Comparison of ENCODE assay signal across 28 mouse cellular contexts in the genomic region with DNA sequence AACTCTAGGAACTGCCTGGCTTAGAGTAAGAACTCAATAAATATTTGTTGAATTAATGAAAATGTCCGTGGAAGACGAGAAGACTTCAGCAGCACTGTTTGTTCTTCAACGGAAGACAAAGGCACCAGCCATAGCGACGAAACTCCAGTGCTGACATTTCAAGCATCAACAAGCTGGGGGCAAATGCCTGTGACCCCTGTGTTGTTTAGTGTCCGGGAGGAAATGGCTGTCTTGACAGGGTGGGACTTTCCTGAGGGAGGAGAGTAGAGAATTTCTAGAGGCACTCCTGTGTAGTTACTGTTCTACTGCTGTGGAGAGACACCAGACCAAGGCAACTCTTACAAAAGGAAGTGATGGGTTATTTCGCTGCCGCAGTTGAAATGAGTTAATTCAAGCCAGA.
DNase-seq lines count a peak whose midpoint lies in the region; ATAC-seq lines count a peak whose summit lies in the region.
"Had no signal": no experiment of that assay in that cellular context is flagged by ENCODE, and none has a peak within 500 bp of the region (broad histone marks: within the 10 kb centered on the region; RNA-seq: fewer than 3 reads in every experiment).

No protein-coding gene starts in this region.

- ATAC-seq in heart, embryonic 12.5 days (ENCODE audit: insufficient number of reproducible peaks, low FRiP score): no peak
- ATAC-seq in midbrain, embryonic 11.5 days (ENCODE audit: low FRiP score): no peak
- ATAC-seq in erythroid progenitor cell, adult 5-6 weeks (replicated peaks; ENCODE audit: low FRiP score, poor library complexity, severe bottlenecking): no peak
- ATAC-seq: CD4-positive, CD25-positive, alpha-beta regulatory T cell, adult 4 months; forebrain, embryonic 16.5 days; intestine, postnatal 0 days had no signal

- no peak overlapping the region for H3K4me3 ChIP-seq in heart, embryonic 10.5 days
- H3K4me3 ChIP-seq in heart, embryonic 12.5 days: no peak overlapping the region
- no peak overlapping the region for H3K4me3 ChIP-seq in midbrain, embryonic 10.5 days
- no peak overlapping the region for H3K4me3 ChIP-seq in midbrain, embryonic 11.5 days (ENCODE audit: low read depth, low read length)
- H3K4me3 ChIP-seq: embryonic facial prominence, embryonic 13.5 days; erythroblast, embryonic 14.5 days; kidney, embryonic 15.5 days; layer of hippocampus, adult 2 months; limb, embryonic 13.5 days; liver, embryonic 13.5 days; midbrain, embryonic 12.5 days; neural tube, embryonic 15.5 days had no signal

- H3K36me3 ChIP-seq in heart, embryonic 10.5 days: no peaks in the 10 kb centered on the region
- H3K36me3 ChIP-seq in heart, embryonic 12.5 days: no peaks in the 10 kb centered on the region
- no peaks in the 10 kb centered on the region for H3K36me3 ChIP-seq in midbrain, embryonic 10.5 days
- no peaks in the 10 kb centered on the region for H3K36me3 ChIP-seq in midbrain, embryonic 11.5 days (ENCODE audit: control insufficient read depth, insufficient read depth, low read length)
- H3K36me3 ChIP-seq: embryonic facial prominence, embryonic 13.5 days; kidney, embryonic 15.5 days; limb, embryonic 13.5 days; liver, embryonic 13.5 days; midbrain, embryonic 12.5 days; neural tube, embryonic 15.5 days had no signal

- peak overlapping the region; percentile 57; the same call in 1 of the 2 replicates for H3K27ac ChIP-seq in heart, embryonic 10.5 days
- H3K27ac ChIP-seq in heart, embryonic 12.5 days (ENCODE audit: poor library complexity, severe bottlenecking): no peak overlapping the region
- H3K27ac ChIP-seq in midbrain, embryonic 10.5 days (replicated peaks): peak overlapping the region; percentile 29; the same call in 1 of the 2 replicates
- H3K27ac ChIP-seq in midbrain, embryonic 11.5 days (ENCODE audit: low read depth, low read length): no peak overlapping the region
- H3K27ac ChIP-seq: embryonic facial prominence, embryonic 13.5 days; kidney, embryonic 15.5 days; layer of hippocampus, adult 2 months; limb, embryonic 13.5 days; liver, embryonic 13.5 days; midbrain, embryonic 12.5 days; neural tube, embryonic 15.5 days had no signal

- WGBS in heart, embryonic 10.5 days: 58% methylated on average over 8 of the region's 8 CpGs
- WGBS in heart, embryonic 12.5 days: 55% methylated on average over 8 of the region's 8 CpGs
- 48% methylated on average over 8 of the region's 8 CpGs for WGBS in midbrain, embryonic 10.5 days
- WGBS in midbrain, embryonic 11.5 days: 35% methylated on average over 8 of the region's 8 CpGs

- no peak for DNase-seq in heart, embryonic 10.5 days (ENCODE audit: low spot score)
- DNase-seq in midbrain, embryonic 10.5 days (ENCODE audit: low spot score): no peak
- no peak for DNase-seq in midbrain, embryonic 11.5 days (ENCODE audit: low spot score, missing footprints)
- DNase-seq in lung, postnatal 14 days: peak; percentile 27
- no peak for DNase-seq in adrenal gland, postnatal 25 days
- DNase-seq: cerebellum, adult 11 months; cerebellum, adult 9-11 months; gastrocnemius, postnatal 10 days; heart, postnatal 10 days; layer of hippocampus, postnatal 36 days; liver, embryonic 13.5 days; right cerebral cortex, adult 18-20 months; right cerebral cortex, postnatal 4 days; thymus, adult 18-20 months; thymus, postnatal 4 days had no signal

- H3K4me1 ChIP-seq in heart, embryonic 10.5 days: 0 out of 2 replicates have a peak, but pooled peaks cover 4% of the 10 kb centered on the region
- H3K4me1 ChIP-seq in heart, embryonic 12.5 days (replicated peaks): no peaks in the 10 kb centered on the region
- peaks cover 62% of the 10 kb centered on the region for H3K4me1 ChIP-seq in midbrain, embryonic 10.5 days
- H3K4me1 ChIP-seq in midbrain, embryonic 11.5 days (ENCODE audit: control insufficient read depth, insufficient read depth, low read length): peaks cover 21% of the 10 kb centered on the region; the same call in 1 of the 2 replicates
- H3K4me1 ChIP-seq: embryonic facial prominence, embryonic 13.5 days; kidney, embryonic 15.5 days; limb, embryonic 13.5 days; liver, embryonic 13.5 days had no signal

- no peaks in the 10 kb centered on the region for H3K9me3 ChIP-seq in heart, embryonic 10.5 days
- H3K9me3 ChIP-seq in heart, embryonic 12.5 days (replicated peaks): no peaks in the 10 kb centered on the region
- H3K9me3 ChIP-seq in midbrain, embryonic 10.5 days (replicated peaks): no peaks in the 10 kb centered on the region
- H3K9me3 ChIP-seq in midbrain, embryonic 11.5 days (ENCODE audit: control insufficient read depth, low read length): no peaks in the 10 kb centered on the region
- H3K9me3 ChIP-seq: embryonic facial prominence, embryonic 13.5 days; kidney, embryonic 15.5 days; limb, embryonic 13.5 days; liver, embryonic 13.5 days; midbrain, embryonic 12.5 days; neural tube, embryonic 15.5 days had no signal

- H3K9ac ChIP-seq in heart, embryonic 12.5 days: no peak overlapping the region
- no peak overlapping the region for H3K9ac ChIP-seq in midbrain, embryonic 11.5 days (ENCODE audit: low read length)
- H3K9ac ChIP-seq: embryonic facial prominence, embryonic 13.5 days; kidney, embryonic 15.5 days; limb, embryonic 13.5 days; liver, embryonic 13.5 days; midbrain, embryonic 12.5 days; neural tube, embryonic 15.5 days had no signal

- H3K27me3 ChIP-seq in heart, embryonic 10.5 days (ENCODE audit: insufficient read depth, poor library complexity, severe bottlenecking): no peaks in the 10 kb centered on the region
- no peaks in the 10 kb centered on the region for H3K27me3 ChIP-seq in heart, embryonic 12.5 days (replicated peaks)
- peaks cover 84% of the 10 kb centered on the region for H3K27me3 ChIP-seq in midbrain, embryonic 10.5 days (ENCODE audit: low read depth, poor library complexity, severe bottlenecking)
- H3K27me3 ChIP-seq in midbrain, embryonic 11.5 days (ENCODE audit: control insufficient read depth, insufficient read depth, low read length): peaks cover 15% of the 10 kb centered on the region; the same call in 1 of the 2 replicates
- H3K27me3 ChIP-seq: embryonic facial prominence, embryonic 13.5 days; kidney, embryonic 15.5 days; limb, embryonic 13.5 days; liver, embryonic 13.5 days; neural tube, embryonic 15.5 days had no signal

- no peak overlapping the region for H3K4me2 ChIP-seq in heart, embryonic 12.5 days
- H3K4me2 ChIP-seq in midbrain, embryonic 11.5 days: no peak overlapping the region
- H3K4me2 ChIP-seq: embryonic facial prominence, embryonic 13.5 days; heart, embryonic 11.5 days; kidney, embryonic 15.5 days; limb, embryonic 13.5 days; liver, embryonic 13.5 days; midbrain, embryonic 12.5 days; neural tube, embryonic 15.5 days had no signal

Comparison
In these comparisons a context has a peak if more than half of its experiments do, and no peak if none do; other contexts are left out.
1. H3K27ac ChIP-seq: peak in heart, embryonic 10.5 days (single experiment) and midbrain, embryonic 10.5 days (single experiment); none in heart, embryonic 12.5 days (single experiment) and midbrain, embryonic 11.5 days (single experiment).